Mouse (Mus musculus) left cerebral cortex, adult 2 months (tissue): Measurements from ENCODE around the gene Tubb4a. TPM values are rescaled to one million over a fixed set of nuclear protein-coding genes. Genes with fewer than 3 reads are reported as not detected.
A peak's percentile ranks its signal among the peaks of the same experiment; 100 is the strongest.
"Not testable (repeated sequence)": the region's sequence is repeated elsewhere in the genome, so short reads cannot be mapped to it uniquely, and the experiment has no call there.

Experiments
- DNase-seq, 2 experiments: peaks; one replicate each; pipeline ENCODE4 v3.0.0; 2021 to 2022; ENCODE audit warnings: low spot score in 2 of 2, mixed read lengths in 1 of 2; ENCODE audit errors: extremely low spot score in 1 of 2
- H3K27ac ChIP-seq: fragments of 200-600 bp; 2 replicates; pipeline ENCODE4 v1.8.1; 2022
- H3K4me3 ChIP-seq: fragments of 200-600 bp; 2 replicates; pipeline ENCODE4 v1.8.1; 2022
- CTCF ChIP-seq: fragments of 200-600 bp; IDR thresholded peaks from 2 replicates; pipeline ENCODE4 v1.8.1; 2022; ENCODE audit warnings: antibody characterized with exemption, mild to moderate bottlenecking, moderate library complexity
- intact Hi-C: fragments of 180-260 bp; cut with DNase I; formaldehyde crosslinking; loops from one replicate; pipeline ENCODE4 v1.15.1; 2025
- total RNA-seq, 2 experiments: library from RNA; stranded (reverse); gene quantifications; 2 replicates each; pipeline ENCODE4 v1.2.3; 2021

The Tubb4a gene
- total RNA-seq, 2 experiments from 2014 or later: 584 to 587 TPM

GRCm38 (mm10) chr17:57063031-57063430 lies 24.6 kb downstream of the Tubb4a start:
- H3K27ac ChIP-seq: no peak overlapping the region
- H3K4me3 ChIP-seq: no peak overlapping the region
- intact Hi-C loops: no loop called here
- no peak for DNase-seq
- TF ChIP-seq CTCF: no peak

GRCm38 (mm10) chr17:57062548-57062947 lies 25.0 kb downstream of the Tubb4a start:
- Histone ChIP-seq H3K27ac (no peak overlapping the region), H3K4me3 (no peak overlapping the region)
- intact Hi-C loops: no loop called here
- TF ChIP-seq CTCF: no peak
- no peak for DNase-seq

DNA sequence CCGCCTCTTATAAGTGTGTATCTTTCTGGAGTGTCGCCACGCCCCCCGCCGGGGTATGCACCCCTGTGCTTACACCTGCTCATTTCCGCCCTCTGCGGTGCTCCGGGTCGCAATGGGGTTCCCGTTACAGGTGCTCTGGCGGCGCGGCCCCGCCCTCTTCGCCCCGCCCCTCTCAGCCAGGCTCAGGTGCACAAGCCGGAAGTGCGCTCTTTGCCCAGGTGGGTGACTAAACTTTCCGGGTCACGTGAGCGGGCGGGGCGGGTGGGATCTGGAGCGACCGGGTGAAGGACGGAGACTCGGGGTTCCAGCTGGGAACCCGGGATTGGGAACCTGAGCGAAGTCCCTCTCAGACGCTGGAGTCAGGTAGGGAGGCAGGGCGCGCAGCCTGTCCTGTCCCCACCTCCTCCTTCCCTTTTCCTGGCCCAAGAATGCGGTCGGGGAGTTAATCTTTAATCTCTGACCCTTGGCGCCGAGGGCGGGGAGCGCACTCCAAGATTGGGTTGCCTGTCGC lies 25.5 kb downstream of the Tubb4a start:
- intact Hi-C loops: no loop called here
- no peak overlapping the region for H3K4me3 ChIP-seq
- no peak for DNase-seq
- TF ChIP-seq CTCF: no peak
- H3K27ac ChIP-seq: no peak overlapping the region

DNA sequence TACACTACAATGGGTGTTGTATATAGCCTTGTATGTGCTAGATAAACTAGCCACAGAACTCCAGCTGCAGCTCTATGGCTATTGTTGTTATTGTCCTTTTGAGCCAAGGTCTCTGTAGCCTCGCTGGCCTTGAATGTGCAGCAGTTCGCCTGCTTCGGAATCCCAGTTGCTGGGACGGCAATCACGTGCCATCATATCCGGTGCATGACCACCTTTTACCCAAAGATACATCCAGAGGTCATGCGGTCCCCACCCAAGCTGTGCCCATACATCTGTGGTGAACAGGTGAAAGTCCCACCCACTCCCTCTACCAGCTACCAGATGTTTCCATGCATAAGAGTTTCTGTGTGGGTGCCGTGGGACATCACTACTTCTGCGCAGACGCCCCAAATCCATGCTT lies 26.5 kb downstream of the Tubb4a start:
- Histone ChIP-seq H3K27ac (no peak overlapping the region), H3K4me3 (peak overlapping the region; percentile 97; the same call in 1 of the 2 replicates)
- no peak for TF ChIP-seq CTCF
- DNase-seq: no peak
- intact Hi-C loops: loop anchor here (2.0 kb wide), 1 partner anchor 186 kb away; no protein-coding TSS in a partner anchor

GRCm38 (mm10) chr17:57060231-57060801 lies 27.3 kb downstream of the Tubb4a start:
- TF ChIP-seq CTCF: peak; percentile 78
- peak overlapping the region; percentile 92 for H3K27ac ChIP-seq
- peak overlapping the region; percentile 97 for H3K4me3 ChIP-seq
- intact Hi-C loops: loop anchor here (1.0 to 2.0 kb wide), 3 partner anchors 27 to 186 kb away; partner anchors contain the start of gene Tubb4a
- peak; percentile 93 to 95 for DNase-seq

DNA sequence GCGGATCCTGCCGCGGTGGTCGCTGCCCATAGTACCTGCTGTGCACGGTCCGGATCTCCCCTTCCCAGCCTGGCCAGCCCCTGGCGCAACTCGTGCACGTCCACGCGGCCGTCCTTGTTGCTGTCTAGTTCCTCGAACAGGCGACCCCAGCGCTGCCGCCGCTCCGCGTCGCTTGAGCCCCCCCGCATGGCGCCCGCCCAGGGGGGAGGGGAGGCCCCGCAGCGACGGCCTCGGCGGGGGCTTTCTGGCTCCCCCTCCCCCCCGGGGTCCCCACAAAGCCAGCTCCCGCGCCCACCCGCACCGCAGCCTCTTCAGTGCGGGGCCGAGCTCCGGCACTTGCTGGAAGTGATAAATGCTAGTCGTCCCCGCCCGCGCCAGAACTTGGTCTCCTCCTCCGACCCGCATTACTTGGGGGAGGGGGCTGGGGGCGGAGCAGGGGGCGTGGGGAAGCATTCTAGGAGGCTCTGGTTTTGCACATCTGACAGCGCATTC lies 28.1 kb downstream of the Tubb4a start, which contains the start of gene Slc25a23:
Slc25a23 (minus strand) TSS at position 378 of the 492 bp plus-strand sequence.
- H3K27ac ChIP-seq: peak within 1 kb of the TSS; percentile 92
- no peak for TF ChIP-seq CTCF
- H3K4me3 ChIP-seq: peak within 1 kb of the TSS; percentile 97
- peak; percentile 74 to 79 for DNase-seq
- intact Hi-C loops: no loop called here

DNA sequence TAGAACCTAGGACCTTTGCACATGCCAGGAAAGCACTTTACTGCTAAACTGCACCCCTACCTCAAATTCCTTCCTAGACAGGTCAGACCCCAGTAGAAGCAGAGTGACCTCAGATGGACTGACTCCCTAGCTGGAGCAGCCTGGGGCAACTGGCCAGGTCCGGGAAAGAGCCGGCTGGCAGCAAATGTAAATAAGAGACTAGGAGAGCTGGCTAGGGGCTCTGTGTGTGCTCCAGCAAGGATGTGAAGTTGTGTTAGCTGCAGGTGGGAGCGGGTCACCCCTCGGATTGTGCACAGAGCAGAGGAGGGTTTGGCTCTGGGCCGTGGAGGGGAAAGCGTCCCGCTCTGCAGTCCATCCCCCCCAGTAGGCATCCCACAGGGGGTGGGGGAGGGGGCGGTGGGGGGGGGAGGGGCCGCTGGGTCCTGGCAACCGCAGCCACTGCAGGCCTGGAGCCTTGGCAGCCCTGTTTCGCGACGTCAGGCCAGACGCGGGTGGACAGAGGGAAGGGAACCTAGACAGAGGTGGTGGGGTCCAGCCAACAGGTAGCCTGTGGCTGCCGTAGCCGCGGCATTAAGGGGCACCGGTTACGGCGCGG lies 28.6 kb downstream of the Tubb4a start, which contains the start of gene Crb3:
Crb3 (plus strand) TSS at position 215 of the 595 bp plus-strand sequence.
- H3K4me3 ChIP-seq: peak within 1 kb of the TSS; percentile 97
- peak in 1 of 2 experiments; percentile 33 for DNase-seq
- TF ChIP-seq CTCF: no peak
- intact Hi-C loops: loop anchor here (1.0 kb wide), 1 partner anchor 68 kb away; no protein-coding TSS in a partner anchor
- peak within 1 kb of the TSS; percentile 92 for H3K27ac ChIP-seq

GRCm38 (mm10) chr17:57056246-57056645 lies 31.3 kb downstream of the Tubb4a start:
- Histone ChIP-seq H3K4me3 (no peak overlapping the region), H3K27ac (no peak overlapping the region)
- no peak for DNase-seq
- intact Hi-C loops: no loop called here
- TF ChIP-seq CTCF: no peak

- TF ChIP-seq CTCF: peak; percentile 12
- DNase-seq, intact Hi-C loops: not testable (repeated sequence)
Observed at GRCm38 (mm10) chr17:57051679-57052078, 35.9 kb downstream of the Tubb4a start.

GRCm38 (mm10) chr17:57048816-57049215 lies 38.8 kb downstream of the Tubb4a start:
- intact Hi-C loops: no loop called here
- Histone ChIP-seq H3K4me3 (no peak overlapping the region), H3K27ac (no peak overlapping the region)
- TF ChIP-seq CTCF: no peak
- no peak for DNase-seq

More at GRCm38 (mm10) chr17:57051679-57052078, 35.9 kb downstream of the Tubb4a start:
- H3K27ac ChIP-seq, H3K4me3 ChIP-seq: not testable (repeated sequence)

DNA sequence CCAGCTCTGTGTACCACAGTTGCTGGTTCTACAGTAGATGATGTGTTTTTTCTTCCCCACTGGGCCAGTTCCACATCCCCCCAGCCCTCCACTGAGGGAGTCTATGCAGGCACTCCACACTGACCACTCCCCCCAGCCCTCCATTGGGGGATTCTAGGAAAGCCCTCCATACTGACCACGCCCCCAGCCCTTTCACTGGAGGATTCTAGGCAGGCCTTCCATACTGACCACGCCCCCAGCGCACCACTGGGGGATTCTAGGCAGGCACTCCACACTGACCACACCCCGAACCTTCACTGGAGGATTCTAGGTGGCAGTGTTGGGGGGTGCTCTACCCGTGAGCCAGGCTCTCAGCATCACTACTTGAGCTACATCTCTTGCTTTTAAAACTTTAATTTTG lies 40.2 kb downstream of the Tubb4a start:
- no peak for DNase-seq
- H3K4me3 ChIP-seq: no peak overlapping the region
- no peak for TF ChIP-seq CTCF
- intact Hi-C loops: no loop called here
- H3K27ac ChIP-seq: no peak overlapping the region

DNA sequence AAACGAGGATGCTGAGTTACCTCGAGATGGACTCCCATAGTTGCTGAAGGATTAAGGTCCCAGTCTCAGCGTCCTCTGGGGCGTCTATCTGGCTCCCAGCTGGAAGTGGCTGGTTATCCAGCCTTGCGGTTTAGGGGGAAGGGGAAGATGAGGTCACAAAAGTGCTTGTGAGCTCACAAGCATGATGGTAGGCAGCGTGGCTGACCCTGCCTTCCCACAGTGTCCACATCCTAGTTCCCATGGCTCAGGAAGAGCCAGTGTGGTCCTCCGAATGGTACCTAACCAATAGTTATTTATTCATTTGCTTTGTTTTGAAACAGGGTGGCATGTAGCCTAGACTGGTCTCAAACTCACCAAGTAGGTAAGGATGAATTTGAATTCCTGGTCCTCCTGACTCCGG lies 46.0 kb downstream of the Tubb4a start, which contains the start of gene Slc25a41:
Slc25a41 (minus strand) TSS at position 101 of the 400 bp plus-strand sequence.
- no peak for DNase-seq
- H3K27ac ChIP-seq: no peak within 1 kb of the TSS
- TF ChIP-seq CTCF: no peak
- no peak within 1 kb of the TSS for H3K4me3 ChIP-seq
- intact Hi-C loops: no loop called here
